Mouse (Mus musculus): ENCODE data around the gene Ifnk. TPM values are rescaled to one million over a fixed set of nuclear protein-coding genes. Genes with fewer than 3 reads are reported as not detected.

The Ifnk gene
- polyA plus RNA-seq, 1 experiment from 2014 or later: not detected

DNA sequence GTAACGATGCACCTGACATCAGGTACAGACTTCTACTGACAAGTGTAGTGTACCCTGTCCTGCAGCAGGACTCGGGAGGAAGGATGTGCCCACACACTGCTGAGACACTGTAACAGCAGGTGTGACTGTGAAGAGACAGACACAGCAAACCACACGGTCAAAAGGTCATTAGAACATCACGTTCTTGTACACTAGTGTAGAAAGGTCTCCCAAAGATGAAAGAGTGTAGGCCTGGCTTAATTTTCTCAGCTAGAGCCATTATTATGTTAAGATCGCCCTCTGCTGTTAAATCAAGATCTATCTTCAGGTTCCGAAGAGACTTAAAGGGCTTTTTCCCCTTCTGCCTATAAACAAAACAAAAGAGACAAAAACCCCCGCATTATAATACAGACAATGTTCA, 40.9 kb downstream of the Ifnk start:
- Histone ChIP-seq H3K79me2 (ENCODE audit: inconsistent target) (no peaks in the 10 kb centered on the region), H3K36me3 (ENCODE audit: inconsistent target) (peaks cover 78% of the 10 kb centered on the region), H3K27ac (no peak overlapping the region), H3K4me3 (ENCODE audit: inconsistent target) (no peak overlapping the region)
- WGBS (ENCODE audit: missing documents): 64% methylated on average over 7 of the region's 7 CpGs

DNA sequence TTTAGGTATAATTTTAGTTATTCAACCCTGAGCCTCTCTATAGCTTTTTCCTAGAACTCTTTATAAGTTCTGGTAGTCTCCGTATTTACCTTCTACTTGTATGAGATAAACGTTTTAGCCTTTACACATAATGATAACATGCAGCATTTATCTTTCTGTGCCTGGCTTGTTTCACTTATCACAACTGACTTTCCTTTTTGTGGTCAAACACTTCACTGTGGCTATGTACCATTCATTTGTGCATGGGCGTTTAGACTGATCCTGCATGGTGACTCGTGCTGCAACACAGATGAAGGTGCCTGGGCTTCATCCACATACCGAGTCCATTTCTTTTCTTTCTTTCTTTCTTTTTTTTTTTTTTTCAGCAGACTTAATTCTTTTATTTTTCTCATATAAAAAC, 49.8 kb downstream of the Ifnk start:
- Histone ChIP-seq H3K4me3 (ENCODE audit: inconsistent target) (no peak overlapping the region), H3K27ac (no peak overlapping the region), H3K36me3 (ENCODE audit: inconsistent target) (peaks cover 78% of the 10 kb centered on the region), H3K79me2 (ENCODE audit: inconsistent target) (peaks cover 16% of the 10 kb centered on the region; the same call in 1 of the 2 replicates)
- WGBS (ENCODE audit: missing documents): 90% methylated on average over 2 of the region's 5 CpGs

Other genes starting within 250 kb of the Ifnk start
- gene Mob3b, start 5.4 kb downstream of the Ifnk start, polyA plus RNA-seq (2018): 1.3 to 1.4 TPM (median 1.3 TPM) in 3 replicates
- 28.5 to 37.9 TPM (median 34.2 TPM) in 3 replicates for gene C9orf72, start 74.1 kb downstream of the Ifnk start, polyA plus RNA-seq (2018)

Measured in macrophage (primary cell).